Mouse (Mus musculus) stomach, postnatal 0 days (tissue): ENCODE data around the gene Rad51b. TPM values are rescaled to one million over a fixed set of nuclear protein-coding genes. Genes with fewer than 3 reads are reported as not detected.

Source experiments
- ATAC-seq: fragments of 200-750 bp; cut with Nextera tagmentation; 2 replicates; pipeline ENCODE4 v1.8.0; 2017; ENCODE audit not compliant: low FRiP score, low TSS enrichment
- DNase-seq: peaks from one replicate; pipeline ENCODE4 v3.0.0-alpha.2; 2016; ENCODE audit warnings: low spot score
- H3K27ac ChIP-seq: fragments of 300-500 bp; sonication (generic); replicated peaks from 2 replicates; pipeline ENCODE4 v1.5.1; 2014; ENCODE audit warnings: mild to moderate bottlenecking, control low read depth
- H3K27me3 ChIP-seq: fragments of 300-500 bp; sonication (generic); 2 replicates; pipeline ENCODE4 v1.6.1; 2014; ENCODE audit warnings: low read length; ENCODE audit not compliant: control insufficient read depth, insufficient read depth
- H3K36me3 ChIP-seq: fragments of 300-500 bp; sonication (generic); 2 replicates; pipeline ENCODE4 v1.6.1; 2014; ENCODE audit warnings: low read length, mixed read lengths; ENCODE audit not compliant: control insufficient read depth, insufficient read depth
- H3K4me1 ChIP-seq: fragments of 300-500 bp; sonication (generic); replicated peaks from 2 replicates; pipeline ENCODE4 v1.6.1; 2014; ENCODE audit warnings: antibody characterized with exemption; ENCODE audit not compliant: control insufficient read depth, insufficient read depth
- H3K4me2 ChIP-seq: fragments of 300-500 bp; sonication (generic); replicated peaks from 2 replicates; pipeline ENCODE4 v1.6.1; 2014; ENCODE audit warnings: low read depth, mild to moderate bottlenecking, control low read depth, moderate library complexity
- H3K4me3 ChIP-seq: fragments of 300-500 bp; sonication (generic); 2 replicates; pipeline ENCODE4 v1.5.1; 2014; ENCODE audit warnings: low read depth, low read length, control low read depth
- H3K9ac ChIP-seq: fragments of 300-500 bp; sonication (generic); 2 replicates; pipeline ENCODE4 v1.6.1; 2014; ENCODE audit warnings: mild to moderate bottlenecking, low read length, control low read depth, mixed read lengths
- H3K9me3 ChIP-seq: fragments of 300-500 bp; sonication (generic); 2 replicates; pipeline ENCODE4 v1.6.1; 2016; ENCODE audit warnings: low read length; ENCODE audit not compliant: control insufficient read depth
- CTCF ChIP-seq: IDR thresholded peaks from 2 replicates; pipeline ENCODE4 v1.5.1; 2016; ENCODE audit warnings: antibody characterized with exemption, low read depth, mild to moderate bottlenecking, moderate library complexity
- EP300 ChIP-seq: optimal IDR thresholded peaks from 2 replicates; pipeline ENCODE3; 2016; ENCODE audit warnings: antibody characterized with exemption
- WGBS: fragments of 180-500 bp; shearing (Covaris S2); extraction: QIAGEN DNeasy Blood & Tissue Kit; methylation state at CpG from one replicate; pipeline ENCODE4 v1.1.7; 2014; 5-methylcytosine and 5-hydroxymethylcytosine counted together
- polyA plus RNA-seq: library from polyadenylated mRNA; unstranded; fragments of >200 nt; fragmentation: Nextera tagmentation; extraction: Ambion mirVana; gene quantifications from 2 replicates; pipeline ENCODE4 v1.2.1, GENCODE M21; 2015

Rad51b gene
- 1.9 and 2.0 TPM in 2 replicates for polyA plus RNA-seq

DNA sequence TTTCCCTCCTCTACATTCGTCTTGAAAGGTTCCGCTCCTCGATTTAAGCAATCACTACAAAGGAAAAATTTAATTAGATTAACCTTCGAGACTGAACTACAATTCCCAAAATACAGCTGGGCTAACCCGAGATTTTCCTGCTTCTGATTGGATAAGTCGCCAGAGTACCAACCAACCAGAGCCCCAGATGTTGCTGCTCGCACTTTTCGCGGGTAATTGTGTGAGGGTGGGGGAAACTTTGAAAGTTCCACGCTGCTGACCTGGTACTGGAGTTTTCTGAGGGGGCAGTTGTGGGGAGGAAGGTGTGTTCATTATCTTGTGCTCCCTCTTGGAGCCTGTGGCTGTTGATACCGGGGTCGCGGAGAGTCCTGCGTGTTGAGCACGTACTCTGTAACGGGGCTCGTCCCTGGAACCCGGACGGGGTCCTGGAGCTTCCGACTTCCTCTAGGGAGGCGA, at the start of gene Rad51b:
Rad51b (plus strand) TSS at position 162 of the 456 bp plus-strand sequence.
- Histone ChIP-seq H3K36me3 (no peaks in the 10 kb centered on the region), H3K9me3 (no peaks in the 10 kb centered on the region), H3K4me3 (peak within 1 kb of the TSS; percentile 51), H3K27ac (0 out of 2 replicates have a peak within 1 kb of the TSS, but pooled peaks have one; percentile 24), H3K4me2 (peak within 1 kb of the TSS; percentile 60), H3K9ac (peak within 1 kb of the TSS; percentile 4), H3K4me1 (0 out of 2 replicates have a peak, but pooled peaks cover 2% of the 10 kb centered on the region), H3K27me3 (no peaks in the 10 kb centered on the region)
- TF ChIP-seq CTCF (no peak), EP300 (no peak)
- DNase-seq = peak; percentile 76
- ATAC-seq = peak; percentile 80
- 0% methylated on average over 21 of the region's 21 CpGs for WGBS

GRCm38 (mm10) chr12:79248110-79248509, 49.0 kb upstream of the Rad51b start:
- Histone ChIP-seq H3K27me3 (no peaks in the 10 kb centered on the region), H3K4me1 (no peaks in the 10 kb centered on the region), H3K4me2 (no peak overlapping the region), H3K27ac (peak overlapping the region; percentile 35; the same call in 1 of the 2 replicates), H3K9me3 (no peaks in the 10 kb centered on the region), H3K36me3 (peaks cover 43% of the 10 kb centered on the region), H3K9ac (no peak overlapping the region), H3K4me3 (no peak overlapping the region)
- no peak for TF ChIP-seq CTCF
- TF ChIP-seq EP300 = peak; percentile 88
- 79% methylated on average over 3 of the region's 3 CpGs for WGBS
- DNase-seq (no peak), ATAC-seq (peak; percentile 74)

GRCm38 (mm10) chr12:79253294-79254053, 43.6 kb upstream of the Rad51b start:
- WGBS = 90% methylated on average over 9 of the region's 9 CpGs

DNA sequence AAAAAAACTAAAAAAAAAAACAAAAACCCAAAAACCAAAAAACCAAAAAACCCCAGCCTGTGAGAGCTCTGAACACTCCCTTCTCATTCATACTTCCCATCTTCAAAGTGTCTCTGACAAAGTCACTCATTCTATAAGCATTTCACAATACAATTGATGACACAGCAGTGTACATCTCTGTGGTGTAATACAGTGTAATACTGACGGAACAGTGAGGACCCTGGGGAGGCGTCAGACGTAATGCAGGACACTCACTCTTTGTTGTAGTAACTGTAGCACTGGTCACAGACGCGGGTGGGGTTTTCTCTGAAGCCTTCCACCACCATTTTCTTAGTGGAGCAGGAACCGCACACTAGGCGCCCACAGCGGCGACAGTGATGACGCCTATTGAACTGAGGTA, 42.1 kb upstream of the Rad51b start:
- Histone ChIP-seq H3K27ac (no peak overlapping the region), H3K4me1 (no peaks in the 10 kb centered on the region), H3K27me3 (no peaks in the 10 kb centered on the region), H3K9me3 (no peaks in the 10 kb centered on the region), H3K4me3 (no peak overlapping the region), H3K36me3 (peaks cover 22% of the 10 kb centered on the region), H3K4me2 (no peak overlapping the region), H3K9ac (no peak overlapping the region)
- DNase-seq (no peak), ATAC-seq (no peak)
- TF ChIP-seq EP300 (no peak), CTCF (no peak)
- 94% methylated on average over 10 of the region's 10 CpGs for WGBS

More at GRCm38 (mm10) chr12:79253294-79254053, 43.6 kb upstream of the Rad51b start:
- DNase-seq (no peak), ATAC-seq (no peak)
- Histone ChIP-seq H3K4me2 (no peak overlapping the region), H3K27me3 (no peaks in the 10 kb centered on the region), H3K4me1 (no peaks in the 10 kb centered on the region), H3K4me3 (no peak overlapping the region), H3K36me3 (peaks cover 22% of the 10 kb centered on the region), H3K9me3 (no peaks in the 10 kb centered on the region), H3K27ac (no peak overlapping the region), H3K9ac (no peak overlapping the region)
- TF ChIP-seq EP300 = no peak

DNA sequence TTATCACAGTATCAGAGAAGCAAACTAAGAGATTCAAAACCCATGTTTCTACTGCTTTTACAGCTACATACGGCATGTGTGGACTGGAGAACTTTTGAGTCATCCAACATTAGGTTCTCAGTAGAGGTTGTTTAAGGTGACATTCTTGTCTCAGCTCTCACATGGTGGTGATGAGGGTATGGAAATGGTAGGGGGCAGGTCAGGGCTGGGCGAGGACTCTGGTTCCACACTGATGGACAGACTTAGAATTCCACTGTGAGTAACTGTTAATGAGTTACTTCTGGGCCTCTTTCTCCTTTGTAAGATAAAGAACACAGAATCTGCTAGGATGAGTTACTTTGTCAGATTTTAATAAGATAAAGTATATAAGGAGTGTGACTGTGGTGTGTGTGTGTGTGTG, 36.9 kb upstream of the Rad51b start:
- H3K4me1 ChIP-seq = no peaks in the 10 kb centered on the region
- no peaks in the 10 kb centered on the region for H3K9me3 ChIP-seq
- no peak overlapping the region for H3K4me3 ChIP-seq
- ATAC-seq = no peak
- H3K4me2 ChIP-seq = no peak overlapping the region
- 90% methylated on average over 2 of the region's 2 CpGs for WGBS
- no peak for TF ChIP-seq CTCF
- TF ChIP-seq EP300 = no peak
- no peaks in the 10 kb centered on the region for H3K27me3 ChIP-seq
- no peak overlapping the region for H3K9ac ChIP-seq
- no peak for DNase-seq
- H3K36me3 ChIP-seq = peaks cover 15% of the 10 kb centered on the region
- H3K27ac ChIP-seq = no peak overlapping the region

- peaks cover 18% of the 10 kb centered on the region for H3K36me3 ChIP-seq
- ATAC-seq = no peak
- peak; percentile 59 for DNase-seq
Observed at GRCm38 (mm10) chr12:79261035-79261434, 36.0 kb upstream of the Rad51b start.

More at GRCm38 (mm10) chr12:79261035-79261434, 36.0 kb upstream of the Rad51b start:
- Histone ChIP-seq H3K27ac (no peak overlapping the region), H3K4me3 (no peak overlapping the region), H3K9ac (no peak overlapping the region), H3K4me1 (no peaks in the 10 kb centered on the region), H3K4me2 (no peak overlapping the region), H3K9me3 (no peaks in the 10 kb centered on the region), H3K27me3 (no peaks in the 10 kb centered on the region)
- WGBS = 54% methylated on average over 5 of the region's 5 CpGs
- TF ChIP-seq CTCF = peak; percentile 73
- no peak for TF ChIP-seq EP300
